Mouse (Mus musculus): ENCODE data around the gene Mapk8. TPM values are rescaled to one million over a fixed set of nuclear protein-coding genes. Genes with fewer than 3 reads are reported as not detected.

Gene Mapk8
- polyA plus RNA-seq, 1 experiment from 2014 or later: 8.6 TPM

DNA sequence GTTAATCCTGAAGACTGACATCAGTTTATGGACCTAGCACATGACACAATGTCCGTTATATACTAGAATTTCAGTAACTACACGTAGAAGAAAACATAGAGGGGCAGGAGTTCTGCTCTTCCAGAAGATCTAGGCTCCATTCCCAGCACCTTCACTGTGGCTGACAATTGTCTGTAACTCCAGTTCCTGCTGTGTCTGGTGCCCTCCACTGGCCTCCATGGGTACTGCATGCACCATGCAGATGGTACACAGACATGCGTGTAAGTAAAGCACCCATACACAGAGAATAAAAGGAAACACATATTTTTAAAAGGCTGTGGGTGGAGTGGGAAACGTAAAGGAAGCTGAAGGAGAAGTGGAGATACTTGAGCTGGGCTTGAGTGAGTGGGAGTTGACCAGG, 113.1 kb downstream of the Mapk8 start:
- H3K4me3 ChIP-seq (ENCODE audit: low read depth, low read length): no peak overlapping the region
- H3K4me2 ChIP-seq (replicated peaks; ENCODE audit: low read depth): no peak overlapping the region
- no peaks in the 10 kb centered on the region for H3K27me3 ChIP-seq (replicated peaks; ENCODE audit: control insufficient read depth, insufficient read depth, low read length)
- H3K4me1 ChIP-seq (replicated peaks; ENCODE audit: control insufficient read depth, insufficient read depth, low read length): no peaks in the 10 kb centered on the region
- no peaks in the 10 kb centered on the region for H3K9me3 ChIP-seq (ENCODE audit: control insufficient read depth)
- H3K27ac ChIP-seq (ENCODE audit: low read depth, low read length): no peak overlapping the region
- no peaks in the 10 kb centered on the region for H3K36me3 ChIP-seq (ENCODE audit: control insufficient read depth, insufficient read depth)
- H3K9ac ChIP-seq (ENCODE audit: low read depth, low read length): no peak overlapping the region
- peak; percentile 75 for TF ChIP-seq CTCF (IDR thresholded peaks at IDR 0.05; ENCODE audit: low read depth)
- no peak for ATAC-seq
- WGBS: 87% methylated on average over 4 of the region's 4 CpGs

GRCm38 (mm10) chr14:33331627-33332026, 115.3 kb downstream of the Mapk8 start:
- H3K36me3 ChIP-seq (ENCODE audit: control insufficient read depth, insufficient read depth): no peaks in the 10 kb centered on the region
- no peak for ATAC-seq
- no peaks in the 10 kb centered on the region for H3K4me1 ChIP-seq (replicated peaks; ENCODE audit: control insufficient read depth, insufficient read depth, low read length)
- WGBS: 49% methylated on average over 4 of the region's 4 CpGs
- H3K27me3 ChIP-seq (replicated peaks; ENCODE audit: control insufficient read depth, insufficient read depth, low read length): no peaks in the 10 kb centered on the region
- H3K9me3 ChIP-seq (ENCODE audit: control insufficient read depth): no peaks in the 10 kb centered on the region
- H3K27ac ChIP-seq (ENCODE audit: low read depth, low read length): no peak overlapping the region
- no peak overlapping the region for H3K4me2 ChIP-seq (replicated peaks; ENCODE audit: low read depth)
- no peak overlapping the region for H3K9ac ChIP-seq (ENCODE audit: low read depth, low read length)
- TF ChIP-seq CTCF (IDR thresholded peaks at IDR 0.05; ENCODE audit: low read depth): no peak
- no peak overlapping the region for H3K4me3 ChIP-seq (ENCODE audit: low read depth, low read length)

DNA sequence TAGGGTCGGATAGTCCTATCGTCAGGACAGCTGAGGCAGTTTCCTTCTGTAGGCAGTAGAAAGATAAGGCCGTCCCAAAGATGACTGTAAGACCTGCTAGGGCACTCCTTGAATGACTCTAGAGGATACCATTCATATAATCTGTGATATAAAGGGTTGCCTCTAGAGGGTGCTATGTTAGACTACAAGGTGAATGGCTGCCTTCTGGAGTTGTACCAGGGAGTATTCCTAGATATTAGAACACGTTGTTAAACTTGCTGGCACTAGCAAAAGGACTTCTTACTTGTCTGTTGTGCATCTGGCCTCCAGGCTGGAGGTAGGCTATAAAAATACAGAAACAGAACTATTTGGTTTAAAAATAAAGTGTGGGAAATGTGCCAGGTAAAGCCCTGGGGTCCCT, 116.0 kb downstream of the Mapk8 start:
- no peaks in the 10 kb centered on the region for H3K36me3 ChIP-seq (ENCODE audit: control insufficient read depth, insufficient read depth)
- H3K4me1 ChIP-seq (replicated peaks; ENCODE audit: control insufficient read depth, insufficient read depth, low read length): no peaks in the 10 kb centered on the region
- H3K9ac ChIP-seq (ENCODE audit: low read depth, low read length): no peak overlapping the region
- H3K9me3 ChIP-seq (ENCODE audit: control insufficient read depth): no peaks in the 10 kb centered on the region
- 46% methylated on average over 4 of the region's 4 CpGs for WGBS
- no peak overlapping the region for H3K4me2 ChIP-seq (replicated peaks; ENCODE audit: low read depth)
- no peak for ATAC-seq
- no peak overlapping the region for H3K27ac ChIP-seq (ENCODE audit: low read depth, low read length)
- H3K27me3 ChIP-seq (replicated peaks; ENCODE audit: control insufficient read depth, insufficient read depth, low read length): no peaks in the 10 kb centered on the region
- peak; percentile 48 for TF ChIP-seq CTCF (IDR thresholded peaks at IDR 0.05; ENCODE audit: low read depth)
- H3K4me3 ChIP-seq (ENCODE audit: low read depth, low read length): no peak overlapping the region

DNA sequence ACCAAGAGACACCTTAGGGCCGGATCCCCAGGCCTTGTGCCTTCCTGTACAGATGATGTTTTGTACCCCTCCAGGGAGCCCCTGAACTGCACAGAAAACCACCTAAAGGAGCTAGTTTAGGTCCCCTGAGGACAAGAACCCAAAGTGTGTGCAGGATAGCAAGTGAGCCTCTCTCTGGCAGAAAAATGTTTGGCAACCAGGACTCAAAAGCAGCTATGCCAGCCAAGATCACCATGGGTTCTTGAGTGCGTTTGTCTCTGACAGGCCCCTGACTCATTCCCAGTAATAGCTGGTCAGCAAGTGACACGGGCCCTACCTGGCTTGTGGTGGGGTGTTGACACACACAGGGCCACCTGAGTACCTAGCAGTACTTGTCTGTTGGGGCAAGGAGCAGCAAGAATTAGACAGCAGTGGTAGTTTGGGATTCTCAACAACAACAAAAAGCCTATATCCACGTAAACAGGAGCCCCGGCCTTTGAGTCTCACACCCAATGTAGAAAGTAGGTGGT, 117.6 kb downstream of the Mapk8 start:
- Histone ChIP-seq H3K9me3 (ENCODE audit: control insufficient read depth) (no peaks in the 10 kb centered on the region), H3K4me2 (replicated peaks; ENCODE audit: low read depth) (no peak overlapping the region), H3K36me3 (ENCODE audit: control insufficient read depth, insufficient read depth) (no peaks in the 10 kb centered on the region), H3K27me3 (replicated peaks; ENCODE audit: control insufficient read depth, insufficient read depth, low read length) (no peaks in the 10 kb centered on the region), H3K27ac (ENCODE audit: low read depth, low read length) (no peak overlapping the region), H3K9ac (ENCODE audit: low read depth, low read length) (no peak overlapping the region), H3K4me3 (ENCODE audit: low read depth, low read length) (no peak overlapping the region), H3K4me1 (replicated peaks; ENCODE audit: control insufficient read depth, insufficient read depth, low read length) (no peaks in the 10 kb centered on the region)
- TF ChIP-seq CTCF (IDR thresholded peaks at IDR 0.05; ENCODE audit: low read depth): no peak
- 88% methylated on average over 5 of the region's 5 CpGs for WGBS
- ATAC-seq: no peak

- Histone ChIP-seq H3K4me3 (ENCODE audit: low read depth, low read length) (no peak overlapping the region), H3K27ac (ENCODE audit: low read depth, low read length) (no peak overlapping the region), H3K27me3 (replicated peaks; ENCODE audit: control insufficient read depth, insufficient read depth, low read length) (no peaks in the 10 kb centered on the region), H3K36me3 (ENCODE audit: control insufficient read depth, insufficient read depth) (no peaks in the 10 kb centered on the region), H3K4me1 (replicated peaks; ENCODE audit: control insufficient read depth, insufficient read depth, low read length) (no peaks in the 10 kb centered on the region), H3K9me3 (ENCODE audit: control insufficient read depth) (no peaks in the 10 kb centered on the region), H3K4me2 (replicated peaks; ENCODE audit: low read depth) (no peak overlapping the region), H3K9ac (ENCODE audit: low read depth, low read length) (no peak overlapping the region)
- 81% methylated on average over 5 of the region's 5 CpGs for WGBS
- no peak for ATAC-seq
- no peak for TF ChIP-seq CTCF (IDR thresholded peaks at IDR 0.05; ENCODE audit: low read depth)
These were observed 118.6 kb downstream of the Mapk8 start for GRCm38 (mm10) chr14:33328369-33328768.

Other genes with a start within 250 kb of the Mapk8 start
- 1.9 and 2.9 TPM in 2 replicates for gene Arhgap22, start 233.1 kb downstream of the Mapk8 start, polyA plus RNA-seq (2015; fragmentation: Nextera tagmentation; extraction: Ambion mirVana)
- not detected in 2 replicates for gene Frmpd2, start 24.5 kb upstream of the Mapk8 start, polyA plus RNA-seq (2015; fragmentation: Nextera tagmentation; extraction: Ambion mirVana)
- 0.04 TPM in 2 replicates for gene Ptpn20, start 142.0 kb upstream of the Mapk8 start, polyA plus RNA-seq (2015; fragmentation: Nextera tagmentation; extraction: Ambion mirVana)